In the genomic region with DNA sequence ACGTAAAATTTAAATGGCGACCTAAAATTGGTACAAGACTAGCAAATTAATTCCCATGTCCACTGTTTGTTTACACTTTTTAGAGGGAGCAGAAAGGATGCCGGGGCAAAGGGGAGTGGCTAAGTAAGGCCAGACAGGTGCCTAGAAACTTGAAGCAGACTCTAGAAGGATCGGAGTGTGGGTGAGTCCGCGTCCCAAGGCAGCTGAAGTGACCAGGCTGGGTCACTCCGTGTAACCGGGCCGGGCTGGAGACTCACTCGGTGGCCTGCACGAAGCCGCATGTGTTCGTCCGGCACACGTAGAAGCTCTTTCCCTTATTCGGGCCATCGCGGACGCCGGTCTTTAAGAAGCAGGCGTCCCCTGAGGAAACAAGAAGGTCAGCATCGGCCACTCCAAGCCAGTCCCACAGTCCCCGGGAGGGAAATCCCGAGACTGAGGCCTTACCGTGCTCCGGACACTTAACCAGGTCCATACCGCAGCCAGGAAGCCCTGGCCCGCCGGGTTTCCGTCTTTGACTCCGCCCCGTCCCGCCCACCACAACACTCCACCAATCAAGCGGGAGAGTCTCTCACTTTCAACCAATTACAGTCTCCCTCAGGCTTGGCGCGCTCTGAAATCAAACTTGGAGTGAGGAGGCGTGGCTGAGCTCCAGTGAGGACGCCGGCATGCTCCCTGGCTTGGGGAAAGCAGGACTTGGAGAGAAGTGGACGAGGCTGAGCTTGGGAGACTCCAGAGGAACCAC, we compare ENCODE assay signal across 8 mouse cellular contexts. TPM values are rescaled to one million over a fixed set of nuclear protein-coding genes. Genes with fewer than 3 reads are reported as not detected.
DNase-seq lines count a peak whose midpoint lies in the region; ATAC-seq and TF ChIP-seq lines count a peak whose summit lies in the region.

TSS of gene Ttf2 (minus strand) at position 488 of the 742 bp plus-strand sequence.

- peak; percentile 95 for DNase-seq in MEL (ENCODE audit: low read depth, low spot score)
- DNase-seq in cerebellum, adult 2 months = peak; percentile 86 to 92
- peak; percentile 93 for DNase-seq in forebrain, postnatal 0 days
- DNase-seq in heart, postnatal 4 days = peak; percentile 96
- DNase-seq in layer of hippocampus, adult 8-10 months (ENCODE audit: low spot score in 2 of 2) = peak; percentile 83 to 85
- DNase-seq in ovary, adult 18-20 months (ENCODE audit: low spot score) = peak; percentile 89
- peak; percentile 90 for DNase-seq in thymus, postnatal 0 days (ENCODE audit: low spot score)

- no peak for TF ChIP-seq RAD21 in MEL (IDR thresholded peaks at IDR 0.05; ENCODE audit: low read depth, low read length)

- TF ChIP-seq CTCF in MEL (IDR thresholded peaks at IDR 0.05 in 2 of 3, conservative IDR thresholded peaks at IDR 0.05 in 1 of 3; ENCODE audit: control insufficient read depth in 1 of 3, insufficient read depth in 1 of 3, low read depth in 2 of 3, low read length in 3 of 3, poor library complexity in 1 of 3, severe bottlenecking in 1 of 3) = no peak
- no peak for TF ChIP-seq CTCF in cerebellum, adult 2 months (IDR thresholded peaks at IDR 0.05; ENCODE audit: borderline replicate concordance, insufficient read depth, low read depth, low read length)
- no peak for TF ChIP-seq CTCF in forebrain, postnatal 0 days (IDR thresholded peaks at IDR 0.05; ENCODE audit: low read depth)

- peaks cover 2 to 3% of the 10 kb centered on the region in 2 experiments; a peak in 2 of 4 replicates for H3K36me3 ChIP-seq in MEL (ENCODE audit: control insufficient read depth in 1 of 2, insufficient read depth in 2 of 2, low read length in 2 of 2)
- H3K36me3 ChIP-seq in forebrain, postnatal 0 days (ENCODE audit: insufficient read depth) = no peaks in the 10 kb centered on the region
- H3K36me3 ChIP-seq in lung, embryonic 15.5 days = peaks cover 15% of the 10 kb centered on the region

- H3K4me2 ChIP-seq in forebrain, postnatal 0 days (ENCODE audit: low read depth) = peak within 1 kb of the TSS; percentile 85
- H3K4me2 ChIP-seq in lung, embryonic 15.5 days = peak within 1 kb of the TSS; percentile 71

- H3K9ac ChIP-seq in MEL (ENCODE audit: control insufficient read depth, low read depth, low read length, poor library complexity, severe bottlenecking) = peak within 1 kb of the TSS; percentile 88
- H3K9ac ChIP-seq in forebrain, postnatal 0 days = peak within 1 kb of the TSS; percentile 31; the same call in 1 of the 2 replicates
- H3K9ac ChIP-seq in lung, embryonic 15.5 days = peak within 1 kb of the TSS; percentile 75

- H3K4me1 ChIP-seq in MEL (ENCODE audit: control insufficient read depth in 1 of 2, insufficient read depth in 2 of 2, low read length in 2 of 2) = peaks cover 0 to 7% of the 10 kb centered on the region in 2 experiments; a peak in 2 of 4 replicates
- H3K4me1 ChIP-seq in cerebellum, adult 2 months (ENCODE audit: control insufficient read depth, insufficient read depth, low read length) = no peaks in the 10 kb centered on the region
- H3K4me1 ChIP-seq in forebrain, postnatal 0 days (ENCODE audit: insufficient read depth) = 0 out of 2 replicates have a peak, but pooled peaks cover 4% of the 10 kb centered on the region
- peaks cover 11% of the 10 kb centered on the region for H3K4me1 ChIP-seq in lung, embryonic 15.5 days

- H3K4me3 ChIP-seq in MEL (ENCODE audit: control insufficient read depth in 1 of 2, insufficient read depth in 1 of 2, low read depth in 2 of 2, low read length in 2 of 2) = peak within 1 kb of the TSS; percentile 80 to 84
- H3K4me3 ChIP-seq in cerebellum, adult 2 months (replicated peaks; ENCODE audit: insufficient read depth, low read depth, low read length) = peak within 1 kb of the TSS; percentile 63
- H3K4me3 ChIP-seq in forebrain, postnatal 0 days (ENCODE audit: low read depth, low read length) = peak within 1 kb of the TSS; percentile 41
- peak within 1 kb of the TSS; percentile 87 for H3K4me3 ChIP-seq in lung, embryonic 15.5 days

- TF ChIP-seq POLR2A in MEL (IDR thresholded peaks at IDR 0.05; ENCODE audit: control insufficient read depth in 1 of 2, insufficient read depth in 1 of 2, low read depth in 1 of 2, low read length in 2 of 2, poor library complexity in 1 of 2) = peak in 1 of 2 experiments; percentile 79; a peak in 2 of 4 replicates
- no peak for TF ChIP-seq POLR2A in cerebellum, adult 2 months (IDR thresholded peaks at IDR 0.05; ENCODE audit: borderline replicate concordance, insufficient read depth, low read length)

- no peaks in the 10 kb centered on the region for H3K27me3 ChIP-seq in MEL (ENCODE audit: control insufficient read depth in 1 of 2, insufficient read depth in 2 of 2, low read length in 2 of 2)
- H3K27me3 ChIP-seq in cerebellum, adult 2 months (ENCODE audit: control insufficient read depth, insufficient read depth, low read length) = no peaks in the 10 kb centered on the region
- H3K27me3 ChIP-seq in forebrain, postnatal 0 days (ENCODE audit: insufficient read depth, low read length) = no peaks in the 10 kb centered on the region
- no peaks in the 10 kb centered on the region for H3K27me3 ChIP-seq in lung, embryonic 15.5 days

- TF ChIP-seq EP300 in MEL (IDR thresholded peaks at IDR 0.05; ENCODE audit: low read depth in 1 of 2, low read length in 2 of 2) = no peak

- H3K27ac ChIP-seq in MEL (ENCODE audit: control insufficient read depth, low read depth, low read length) = no peak within 1 kb of the TSS
- no peak within 1 kb of the TSS for H3K27ac ChIP-seq in cerebellum, adult 2 months (ENCODE audit: insufficient read depth, low read length)
- H3K27ac ChIP-seq in forebrain, postnatal 0 days (ENCODE audit: low read depth, low read length) = no peak within 1 kb of the TSS
- H3K27ac ChIP-seq in lung, embryonic 15.5 days = peak within 1 kb of the TSS; percentile 60

- ATAC-seq in forebrain, postnatal 0 days = peak; percentile 99
- peak; percentile 99 for ATAC-seq in lung, embryonic 15.5 days (ENCODE audit: borderline replicate concordance, extremely low read depth, low FRiP score, low TSS enrichment)

- H3K79me2 ChIP-seq in MEL (ENCODE audit: control insufficient read depth, insufficient read depth, low read length, poor library complexity) = peaks cover 10% of the 10 kb centered on the region

- H3K9me3 ChIP-seq in MEL (replicated peaks; ENCODE audit: insufficient read depth, low read length) = no peaks in the 10 kb centered on the region
- H3K9me3 ChIP-seq in forebrain, postnatal 0 days (ENCODE audit: low read length) = no peaks in the 10 kb centered on the region
- no peaks in the 10 kb centered on the region for H3K9me3 ChIP-seq in lung, embryonic 15.5 days

- WGBS in cerebellum, adult 2 months = under 1% methylated on average over 40 of the region's 40 CpGs
- under 1% methylated on average over 38 of the region's 40 CpGs for WGBS in forebrain, postnatal 0 days
- WGBS in lung, embryonic 15.5 days = under 1% methylated on average over 40 of the region's 40 CpGs

TF ChIP-seq in MEL, 35 proteins besides CTCF, POLR2A, EP300 and RAD21 (continues in another document):
- TF ChIP-seq CHD2 (IDR thresholded peaks at IDR 0.05; ENCODE audit: low read length) (no peak), NELFE (IDR thresholded peaks at IDR 0.05; ENCODE audit: low read depth, low read length) (peak; percentile 91), RCOR1 (IDR thresholded peaks at IDR 0.05; ENCODE audit: low read depth, low read length) (no peak), MYB (IDR thresholded peaks at IDR 0.05; ENCODE audit: low read depth, low read length) (no peak), MAFK (IDR thresholded peaks at IDR 0.05; ENCODE audit: borderline replicate concordance, low read depth, low read length) (no peak), GATA1 (IDR thresholded peaks at IDR 0.05; ENCODE audit: low read depth, low read length) (no peak), TAL1 (IDR thresholded peaks at IDR 0.05; ENCODE audit: low read length) (no peak), CHD1 (IDR thresholded peaks at IDR 0.05; ENCODE audit: low read depth, low read length) (no peak), NRF1 (IDR thresholded peaks at IDR 0.05; ENCODE audit: insufficient read depth, low read depth, low read length, poor library complexity, severe bottlenecking) (peak; percentile 47; the same call in 1 of the 2 replicates), BHLHE40 (IDR thresholded peaks at IDR 0.05; ENCODE audit: borderline replicate concordance, low read depth, low read length) (no peak), ZMIZ1 (IDR thresholded peaks at IDR 0.05; ENCODE audit: low read depth, low read length) (peak; percentile 44; the same call in 1 of the 2 replicates), SIN3A (IDR thresholded peaks at IDR 0.05; ENCODE audit: low read length) (peak; percentile 82), JUND (IDR thresholded peaks at IDR 0.05; ENCODE audit: low read depth, low read length) (no peak), ETS1 (IDR thresholded peaks at IDR 0.05; ENCODE audit: low read depth, low read length) (no peak), HCFC1 (IDR thresholded peaks at IDR 0.05; ENCODE audit: low read depth, low read length) (peak; percentile 72; the same call in 1 of the 2 replicates), POLR2AphosphoS5 (IDR thresholded peaks at IDR 0.05; ENCODE audit: borderline replicate concordance, low read depth, low read length) (no peak), MAZ (IDR thresholded peaks at IDR 0.05; ENCODE audit: low read depth, low read length) (no peak), ZKSCAN1 (IDR thresholded peaks at IDR 0.05; ENCODE audit: low read depth, low read length) (no peak), ZNF384 (IDR thresholded peaks at IDR 0.05; ENCODE audit: low read depth, low read length) (no peak), USF2 (IDR thresholded peaks at IDR 0.05; ENCODE audit: borderline replicate concordance in 1 of 2, insufficient read depth in 1 of 2, low read depth in 1 of 2, low read length in 2 of 2) (no peak), TBP (IDR thresholded peaks at IDR 0.05; ENCODE audit: low read depth, low read length) (peak; percentile 50; the same call in 1 of the 2 replicates), UBTF (IDR thresholded peaks at IDR 0.05; ENCODE audit: borderline replicate concordance, insufficient read depth, low read depth, low read length) (no peak), MAX (IDR thresholded peaks at IDR 0.05; ENCODE audit: low read length) (peak; percentile 83)

RNA-seq across cellular contexts. Expression of gene Ttf2, which starts in this region (rescaled TPM):
- total RNA-seq in MEL (2012; rRNA removed) = 24.6 and 27.7 TPM in 2 replicates
- 10 to 100 TPM in 1 of 2 experiments, not detected in 1; 34.4 TPM for polyA plus RNA-seq in MEL (2012; ENCODE audit: insufficient read depth in 1 of 2, insufficient read length in 2 of 2, low read depth in 1 of 2, low replicate concordance in 2 of 2, missing spikeins in 1 of 2)
- polyA plus RNA-seq in cerebellum, adult 2 months (2012; rRNA removed) = 2.2 TPM in 2 replicates
- total RNA-seq in forebrain, postnatal 0 days (2014; rRNA removed) = 2.3 and 2.8 TPM in 2 replicates
- polyA plus RNA-seq in forebrain, postnatal 0 days (2015; fragmentation: Nextera tagmentation; extraction: Ambion mirVana) = 1.1 and 2.0 TPM in 2 replicates
- total RNA-seq in heart, postnatal 4 days (2021) = 10 to 100 TPM in 1 of 2 experiments, 1 to 10 TPM in 1; 9.6 to 11.1 TPM
- 1 to 10 TPM; 1.2 to 1.9 (median 1.7) TPM for total RNA-seq in layer of hippocampus, adult 8-10 months (2022)
- 20.8 and 21.2 TPM in 2 replicates for polyA plus RNA-seq in lung, embryonic 15.5 days (2015; fragmentation: Nextera tagmentation; extraction: Ambion mirVana)
- 15.9 and 17.3 TPM in 2 replicates for polyA plus RNA-seq in thymus, postnatal 0 days (2015; fragmentation: Nextera tagmentation; extraction: Ambion mirVana)

Comparison
In these comparisons a context has a peak if more than half of its experiments do, and no peak if none do; other contexts are left out.
1. H3K9ac ChIP-seq: peak in every context shown above with its lines; median percentile 88 in MEL; 75 in lung, embryonic 15.5 days; 31 in forebrain, postnatal 0 days.